Mouse (Mus musculus) thymus, adult 2 months (tissue): ENCODE data around the gene Bcam. TPM values are rescaled to one million over a fixed set of nuclear protein-coding genes. Genes with fewer than 3 reads are reported as not detected.
A peak's percentile ranks its signal among the peaks of the same experiment; 100 is the strongest.

ENCODE experiments used
- DNase-seq: peaks from one replicate; pipeline ENCODE4 v3.0.0; 2021
- H3K27ac ChIP-seq: fragments of 200-500 bp; 2 replicates; pipeline ENCODE4 v1.5.1; 2012; ENCODE audit warnings: low read length, control low read depth; ENCODE audit not compliant: control insufficient read depth, insufficient read depth
- H3K27me3 ChIP-seq: fragments of 200-500 bp; 2 replicates; pipeline ENCODE4 v1.6.1; 2012; ENCODE audit warnings: mild to moderate bottlenecking, low read length, moderate library complexity, mixed read lengths; ENCODE audit not compliant: control insufficient read depth, insufficient read depth
- H3K36me3 ChIP-seq: fragments of 200-500 bp; 2 replicates; pipeline ENCODE4 v1.6.1; 2012; ENCODE audit warnings: mild to moderate bottlenecking, low read length, moderate library complexity; ENCODE audit not compliant: control insufficient read depth, insufficient read depth
- H3K4me1 ChIP-seq: fragments of 200-500 bp; replicated peaks from 2 replicates; pipeline ENCODE4 v1.6.1; 2012; ENCODE audit warnings: low read length; ENCODE audit not compliant: control insufficient read depth, insufficient read depth
- H3K4me3 ChIP-seq: fragments of 200-500 bp; 2 replicates; pipeline ENCODE4 v1.5.1; 2012; ENCODE audit warnings: mild to moderate bottlenecking, low read length, control low read depth, moderate library complexity; ENCODE audit not compliant: control insufficient read depth, insufficient read depth
- CTCF ChIP-seq: fragments of 200-500 bp; IDR thresholded peaks from 2 replicates; pipeline ENCODE4 v1.5.1; 2012; ENCODE audit warnings: mild to moderate bottlenecking, control low read depth, low read length, moderate library complexity, borderline replicate concordance; ENCODE audit not compliant: control insufficient read depth, poor library complexity, insufficient read depth; ENCODE audit errors: extremely low read depth
- POLR2A ChIP-seq: fragments of 200-500 bp; IDR thresholded peaks from 2 replicates; pipeline ENCODE4 v1.6.1; 2012; ENCODE audit warnings: mild to moderate bottlenecking, low read length, control low read depth, moderate library complexity; ENCODE audit not compliant: control insufficient read depth, poor library complexity, insufficient read depth; ENCODE audit errors: extremely low read depth
- WGBS: fragments of 180-500 bp; shearing (Covaris S2); methylation state at CpG from one replicate; pipeline ENCODE4 v1.1.7; 2018; 5-methylcytosine and 5-hydroxymethylcytosine counted together
- polyA plus RNA-seq: library from polyadenylated mRNA; depleted of rRNA; stranded (reverse); fragments of >200 nt; gene quantifications from 2 replicates; pipeline ENCODE4 v1.2.3, GENCODE M21; 2012

Gene Bcam
- polyA plus RNA-seq, 1 experiment = 55.5 TPM

- DNase-seq = no peak
- H3K4me1 ChIP-seq = peaks cover 11% of the 10 kb centered on the region
- H3K27me3 ChIP-seq = no peaks in the 10 kb centered on the region; the same call in 1 of the 2 replicates
- H3K4me3 ChIP-seq = no peak overlapping the region
- TF ChIP-seq CTCF (no peak), POLR2A (no peak)
- no peak overlapping the region for H3K27ac ChIP-seq
- 61% methylated on average over 14 of the region's 14 CpGs for WGBS
- H3K36me3 ChIP-seq = no peaks in the 10 kb centered on the region
These were observed 26.0 kb downstream of the Bcam start for GRCm38 (mm10) chr7:19744590-19745385.

DNA sequence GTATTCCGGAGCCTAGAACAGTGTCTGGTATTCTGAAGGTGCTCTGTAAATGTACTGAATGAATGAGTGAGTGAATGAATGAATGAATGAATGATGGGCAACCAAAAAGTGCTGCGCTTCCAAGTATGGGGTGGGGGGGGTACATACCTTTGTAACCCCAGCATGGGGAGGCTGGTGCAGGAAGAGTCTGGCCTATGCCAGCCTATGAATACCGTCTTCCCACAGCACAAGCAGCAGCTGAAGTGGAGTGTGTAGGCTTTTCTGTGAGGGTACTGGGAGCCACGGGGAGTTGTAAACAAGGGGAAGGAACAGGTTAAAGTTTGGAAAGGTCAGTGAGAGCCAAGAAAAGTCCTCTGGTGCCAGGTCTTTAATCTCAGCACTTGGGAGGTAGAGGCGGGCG is 27.0 kb downstream of the Bcam start:
- Histone ChIP-seq H3K27me3 (no peaks in the 10 kb centered on the region; the same call in 1 of the 2 replicates), H3K36me3 (no peaks in the 10 kb centered on the region), H3K4me1 (peaks cover 1% of the 10 kb centered on the region), H3K27ac (no peak overlapping the region), H3K4me3 (no peak overlapping the region)
- no peak for DNase-seq
- WGBS = 91% methylated on average over 6 of the region's 6 CpGs
- TF ChIP-seq CTCF (no peak), POLR2A (no peak)

GRCm38 (mm10) chr7:19742468-19742867 is 28.3 kb downstream of the Bcam start:
- WGBS = 91% methylated on average over 5 of the region's 5 CpGs
- no peaks in the 10 kb centered on the region for H3K27me3 ChIP-seq

GRCm38 (mm10) chr7:19741329-19742031 is 29.3 kb downstream of the Bcam start:
- H3K36me3 ChIP-seq = no peaks in the 10 kb centered on the region
- no peak overlapping the region for H3K4me3 ChIP-seq
- 57% methylated on average over 8 of the region's 8 CpGs for WGBS
- peak overlapping the region; percentile 54; the same call in 1 of the 2 replicates for H3K27ac ChIP-seq
- H3K27me3 ChIP-seq = no peaks in the 10 kb centered on the region
- TF ChIP-seq CTCF = no peak
- no peak for TF ChIP-seq POLR2A
- DNase-seq = no peak
- H3K4me1 ChIP-seq = no peaks in the 10 kb centered on the region; the same call in 1 of the 2 replicates

More at GRCm38 (mm10) chr7:19742468-19742867, 28.3 kb downstream of the Bcam start:
- Histone ChIP-seq H3K4me1 (no peaks in the 10 kb centered on the region; the same call in 1 of the 2 replicates), H3K36me3 (no peaks in the 10 kb centered on the region), H3K4me3 (no peak overlapping the region), H3K27ac (no peak overlapping the region)
- no peak for TF ChIP-seq POLR2A
- no peak for TF ChIP-seq CTCF
- DNase-seq = no peak

- no peaks in the 10 kb centered on the region for H3K27me3 ChIP-seq
- TF ChIP-seq CTCF (no peak), POLR2A (no peak)
- no peak for DNase-seq
- no peak overlapping the region for H3K4me3 ChIP-seq
- H3K27ac ChIP-seq = no peak overlapping the region
- no peaks in the 10 kb centered on the region; the same call in 1 of the 2 replicates for H3K4me1 ChIP-seq
- WGBS = 64% methylated on average over 11 of the region's 11 CpGs
- H3K36me3 ChIP-seq = no peaks in the 10 kb centered on the region
These were observed 30.5 kb downstream of the Bcam start for GRCm38 (mm10) chr7:19740269-19740668.

DNA sequence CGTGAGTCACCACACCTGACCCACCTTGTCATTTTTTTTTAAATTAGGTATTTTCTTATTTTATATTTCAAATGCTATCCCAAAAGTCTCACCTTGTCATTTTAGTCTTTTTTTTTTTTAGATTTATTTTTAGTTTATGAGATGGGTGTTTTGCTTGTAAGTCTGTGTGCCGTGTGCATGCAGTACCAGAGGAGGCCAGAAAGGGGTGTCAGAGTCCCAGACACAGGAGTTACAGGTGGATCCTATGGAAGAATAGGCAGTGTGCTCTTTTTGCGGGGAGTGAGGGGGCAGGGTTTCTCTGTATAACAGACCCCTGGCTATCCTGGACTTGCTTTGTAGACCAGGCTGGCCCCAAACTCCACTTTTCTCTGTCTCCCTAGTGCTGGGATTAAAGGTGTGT is 32.0 kb downstream of the Bcam start:
- WGBS = 92% methylated on average over 3 of the region's 3 CpGs
- no peaks in the 10 kb centered on the region for H3K36me3 ChIP-seq
- H3K4me3 ChIP-seq = no peak overlapping the region
- no peaks in the 10 kb centered on the region; the same call in 1 of the 2 replicates for H3K4me1 ChIP-seq
- H3K27me3 ChIP-seq = no peaks in the 10 kb centered on the region
- no peak overlapping the region for H3K27ac ChIP-seq
- DNase-seq = no peak
- TF ChIP-seq POLR2A = no peak
- TF ChIP-seq CTCF = no peak
